Mouse (Mus musculus) layer of hippocampus, adult 2 months (tissue): ENCODE data around the gene Bean1. TPM values are rescaled to one million over a fixed set of nuclear protein-coding genes. Genes with fewer than 3 reads are reported as not detected.
"Not testable (repeated sequence)": the region's sequence is repeated elsewhere in the genome, so short reads cannot be mapped to it uniquely, and the experiment has no call there.

Source experiments
- DNase-seq, 2 experiments: peaks; one replicate each; pipeline ENCODE4 v3.0.0; 2022; ENCODE audit warnings: low spot score in 2 of 2
- H3K27ac ChIP-seq: fragments of 200-600 bp; 2 replicates; pipeline ENCODE4 v1.8.1; 2022
- H3K4me3 ChIP-seq: fragments of 200-600 bp; 2 replicates; pipeline ENCODE4 v1.8.1; 2022; ENCODE audit warnings: mild to moderate bottlenecking
- CTCF ChIP-seq: fragments of 200-600 bp; conservative IDR thresholded peaks from 2 replicates; pipeline ENCODE4 v1.8.1; 2022; ENCODE audit warnings: antibody characterized with exemption, mild to moderate bottlenecking, moderate library complexity
- total RNA-seq, 2 experiments: library from RNA; stranded (reverse); gene quantifications; 2 replicates each; pipeline ENCODE4 v1.2.3; 2021

Gene Bean1
- total RNA-seq, 2 experiments from 2014 or later: 5.3 to 5.4 TPM

DNA sequence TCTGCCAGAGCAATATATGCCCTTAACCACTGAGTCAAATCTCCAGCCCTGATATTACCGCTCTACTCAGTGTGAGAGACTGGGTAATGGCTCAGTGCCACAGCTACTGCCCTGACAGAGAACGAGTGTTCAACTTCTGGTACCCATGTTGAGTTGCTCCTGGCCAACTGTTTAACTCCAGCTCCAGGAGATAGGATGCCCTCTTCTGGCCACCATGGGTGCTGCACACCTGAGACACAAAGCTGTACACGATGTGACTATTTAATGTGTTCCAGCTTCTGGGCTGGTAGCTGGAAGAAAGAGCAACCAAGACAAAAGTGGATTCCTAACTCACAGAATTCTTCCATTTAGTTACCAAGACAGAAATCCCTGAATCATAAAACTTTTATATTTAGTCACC is 82.8 kb downstream of the Bean1 start:
- DNase-seq: no peak
- peak; percentile 51 for TF ChIP-seq CTCF
- H3K27ac ChIP-seq: no peak overlapping the region
- no peak overlapping the region for H3K4me3 ChIP-seq

GRCm38 (mm10) chr8:104261802-104262201 is 91.6 kb downstream of the Bean1 start:
- not testable (repeated sequence) for H3K27ac ChIP-seq, H3K4me3 ChIP-seq, DNase-seq

- H3K4me3 ChIP-seq, DNase-seq, H3K27ac ChIP-seq: not testable (repeated sequence)
These were observed 94.2 kb downstream of the Bean1 start for GRCm38 (mm10) chr8:104264271-104264935.

DNA sequence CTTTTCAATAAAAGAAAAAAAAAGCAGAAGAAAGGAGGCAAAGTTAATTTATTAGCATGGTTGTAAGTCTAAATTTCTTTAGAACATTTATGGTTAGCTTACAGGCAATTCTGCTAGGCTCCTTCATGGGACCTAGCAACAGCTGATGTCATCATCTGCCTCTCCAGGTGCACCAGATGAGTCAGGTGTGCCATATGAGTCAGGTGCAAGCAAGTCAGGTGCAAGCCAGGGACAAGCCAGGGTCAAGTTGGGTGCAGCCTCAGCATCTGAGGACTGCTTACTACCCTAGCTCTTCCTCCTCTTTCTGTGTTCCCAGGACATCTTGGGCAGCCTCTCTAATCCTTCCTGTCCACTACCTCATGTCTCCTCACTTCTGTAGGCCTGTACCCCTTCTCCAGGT is 98.1 kb downstream of the Bean1 start:
- TF ChIP-seq CTCF: no peak
- no peak overlapping the region for H3K27ac ChIP-seq
- no peak for DNase-seq
- H3K4me3 ChIP-seq: no peak overlapping the region

Other genes starting within 250 kb of the Bean1 start
- gene Cdh5, start 68.8 kb upstream of the Bean1 start, total RNA-seq: 10 to 100 TPM in 1 of 2 experiments, 1 to 10 TPM in 1; 9.1 to 11.6 TPM
- 10 to 100 TPM; 36.9 to 37.6 TPM for gene Tk2, start 78.1 kb downstream of the Bean1 start, total RNA-seq
- gene Cklf, start 80.4 kb downstream of the Bean1 start, total RNA-seq: 1 to 10 TPM; 8.0 to 8.7 TPM
- not detected for gene Cmtm2a, start 122.7 kb downstream of the Bean1 start, total RNA-seq
- not detected for gene Gm45711, start 139.6 kb downstream of the Bean1 start, total RNA-seq
- gene Cmtm1, start 139.7 kb downstream of the Bean1 start, total RNA-seq: not detected
- not detected for gene Gm11020, start 151.1 kb downstream of the Bean1 start, total RNA-seq
- gene Cmtm2b, start 151.8 kb downstream of the Bean1 start, total RNA-seq: not detected
- 10 to 100 TPM; 12.2 to 15.1 TPM for gene Cmtm3, start 169.0 kb downstream of the Bean1 start, total RNA-seq
- 10 to 100 TPM; 59.9 to 62.3 TPM for gene Cmtm4, start 225.4 kb downstream of the Bean1 start, total RNA-seq